Mouse (Mus musculus): ENCODE results near the gene Mrps10.
"Not testable (repeated sequence)": the region's sequence is repeated elsewhere in the genome, so short reads cannot be mapped to it uniquely, and the experiment has no call there.

GRCm38 (mm10) chr17:47422616-47423015 lies 53.9 kb downstream of the Mrps10 start:
- TF ChIP-seq POLR2A (IDR thresholded peaks at IDR 0.05; ENCODE audit: low read depth, low read length); USF1 (IDR thresholded peaks at IDR 0.05; ENCODE audit: low read depth, low read length); CTCF (conservative IDR thresholded peaks at IDR 0.05 in 1 of 2, IDR thresholded peaks at IDR 0.05 in 1 of 2; ENCODE audit: low read depth in 2 of 2, low read length in 2 of 2); EP300 (IDR thresholded peaks at IDR 0.05; ENCODE audit: low read length); JUN (IDR thresholded peaks at IDR 0.05; ENCODE audit: insufficient read depth, low read depth, low read length); BHLHE40 (IDR thresholded peaks at IDR 0.05; ENCODE audit: low read depth, low read length); RAD21 (IDR thresholded peaks at IDR 0.05; ENCODE audit: low read depth, low read length); MAFK (IDR thresholded peaks at IDR 0.05; ENCODE audit: insufficient replicate concordance, low read length); MXI1 (IDR thresholded peaks at IDR 0.05; ENCODE audit: low read depth, low read length); ZNF384 (IDR thresholded peaks at IDR 0.05; ENCODE audit: low read depth, low read length): not testable (repeated sequence)
